9 mouse cellular contexts compared by ENCODE assay signal in the genomic region with DNA sequence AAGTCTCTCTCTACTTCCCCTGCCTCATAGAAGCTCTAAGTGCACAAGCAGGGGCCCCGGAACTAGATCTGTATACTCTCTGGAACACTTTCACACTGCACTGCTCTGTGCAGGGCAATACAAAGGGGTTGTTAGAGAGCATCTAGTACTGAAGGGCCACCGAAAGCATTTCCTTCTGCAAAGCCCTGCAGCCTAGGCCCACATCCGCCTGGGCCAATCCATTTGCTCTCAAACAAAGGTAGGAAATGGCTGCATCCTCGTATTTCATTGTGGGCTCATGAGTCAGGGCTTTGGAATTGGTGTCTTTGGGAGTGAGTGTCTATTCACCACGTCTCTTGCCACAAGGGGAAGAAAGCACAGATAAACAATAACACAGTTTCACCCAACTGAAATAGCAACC.
DNase-seq lines count a peak whose midpoint lies in the region; ATAC-seq lines count a peak whose summit lies in the region.
"Had no signal": no experiment of that assay in that cellular context is flagged by ENCODE, and none has a peak within 500 bp of the region (broad histone marks: within the 10 kb centered on the region; RNA-seq: fewer than 3 reads in every experiment).

No protein-coding gene starts in this region.

- no peaks in the 10 kb centered on the region for H3K27me3 ChIP-seq in midbrain, embryonic 13.5 days
- H3K27me3 ChIP-seq in midbrain, embryonic 11.5 days (ENCODE audit: control insufficient read depth, insufficient read depth, low read length) = no peaks in the 10 kb centered on the region
- H3K27me3 ChIP-seq in forebrain, embryonic 16.5 days (replicated peaks; ENCODE audit: control insufficient read depth, insufficient read depth, low read length) = no peaks in the 10 kb centered on the region
- no peaks in the 10 kb centered on the region for H3K27me3 ChIP-seq in kidney, embryonic 15.5 days
- H3K27me3 ChIP-seq: megakaryocyte, embryonic 14.5 days had no signal

- H3K9me3 ChIP-seq in midbrain, embryonic 13.5 days = no peaks in the 10 kb centered on the region
- no peaks in the 10 kb centered on the region for H3K9me3 ChIP-seq in midbrain, embryonic 11.5 days (ENCODE audit: control insufficient read depth, low read length)
- H3K9me3 ChIP-seq in forebrain, embryonic 16.5 days (ENCODE audit: control insufficient read depth, low read length) = no peaks in the 10 kb centered on the region
- no peaks in the 10 kb centered on the region for H3K9me3 ChIP-seq in kidney, embryonic 15.5 days (replicated peaks)

- no peak overlapping the region for H3K9ac ChIP-seq in midbrain, embryonic 13.5 days (replicated peaks)
- no peak overlapping the region for H3K9ac ChIP-seq in midbrain, embryonic 11.5 days (ENCODE audit: low read length)
- H3K9ac ChIP-seq in forebrain, embryonic 16.5 days (replicated peaks; ENCODE audit: low read depth, low read length) = no peak overlapping the region
- no peak overlapping the region for H3K9ac ChIP-seq in kidney, embryonic 15.5 days

- no peak overlapping the region for H3K27ac ChIP-seq in midbrain, embryonic 13.5 days
- H3K27ac ChIP-seq in midbrain, embryonic 11.5 days (ENCODE audit: low read depth, low read length) = no peak overlapping the region
- 0 out of 2 replicates have a peak overlapping the region, but pooled peaks have one; percentile 8 for H3K27ac ChIP-seq in forebrain, embryonic 16.5 days (ENCODE audit: low read length)
- peak overlapping the region; percentile 69 for H3K27ac ChIP-seq in kidney, embryonic 15.5 days

- WGBS in midbrain, embryonic 13.5 days = 47% methylated on average over 5 of the region's 5 CpGs
- 64% methylated on average over 5 of the region's 5 CpGs for WGBS in midbrain, embryonic 11.5 days
- WGBS in forebrain, embryonic 16.5 days = 30% methylated on average over 5 of the region's 5 CpGs
- 48% methylated on average over 5 of the region's 5 CpGs for WGBS in kidney, embryonic 15.5 days

- no peak overlapping the region for H3K4me3 ChIP-seq in midbrain, embryonic 13.5 days (replicated peaks)
- no peak overlapping the region for H3K4me3 ChIP-seq in midbrain, embryonic 11.5 days (ENCODE audit: low read depth, low read length)
- no peak overlapping the region for H3K4me3 ChIP-seq in forebrain, embryonic 16.5 days (replicated peaks; ENCODE audit: low read length)
- no peak overlapping the region for H3K4me3 ChIP-seq in kidney, embryonic 15.5 days (replicated peaks)
- H3K4me3 ChIP-seq: megakaryocyte, embryonic 14.5 days had no signal

- 0 out of 2 replicates have a peak, but pooled peaks have one; percentile 28 for ATAC-seq in midbrain, embryonic 13.5 days
- no peak for ATAC-seq in midbrain, embryonic 11.5 days (ENCODE audit: low FRiP score)
- no peak for ATAC-seq in forebrain, embryonic 16.5 days
- no peak for ATAC-seq in kidney, embryonic 15.5 days (replicated peaks; ENCODE audit: low FRiP score)

- peaks cover 40% of the 10 kb centered on the region for H3K4me1 ChIP-seq in midbrain, embryonic 13.5 days (replicated peaks)
- peaks cover 2% of the 10 kb centered on the region; the same call in 1 of the 2 replicates for H3K4me1 ChIP-seq in midbrain, embryonic 11.5 days (ENCODE audit: control insufficient read depth, insufficient read depth, low read length)
- peaks cover 63% of the 10 kb centered on the region for H3K4me1 ChIP-seq in forebrain, embryonic 16.5 days (replicated peaks; ENCODE audit: control insufficient read depth, insufficient read depth, low read length)
- H3K4me1 ChIP-seq in kidney, embryonic 15.5 days = peaks cover 39% of the 10 kb centered on the region
- H3K4me1 ChIP-seq: megakaryocyte, embryonic 14.5 days had no signal

- no peak overlapping the region for H3K4me2 ChIP-seq in midbrain, embryonic 13.5 days (replicated peaks)
- H3K4me2 ChIP-seq in midbrain, embryonic 11.5 days = no peak overlapping the region
- H3K4me2 ChIP-seq in forebrain, embryonic 16.5 days (ENCODE audit: low read length) = no peak overlapping the region
- H3K4me2 ChIP-seq in kidney, embryonic 15.5 days = no peak overlapping the region

- DNase-seq in midbrain, embryonic 11.5 days (ENCODE audit: low spot score, missing footprints) = no peak
- DNase-seq in mesoderm, embryonic 11.5 days (ENCODE audit: low read depth, low spot score) = peak; percentile 47
- DNase-seq in natural killer cell, adult 2 months (ENCODE audit: low spot score in 2 of 2) = no peak
- DNase-seq in frontal cortex, postnatal 25 days (ENCODE audit: low spot score in 2 of 2) = no peak
- DNase-seq in urinary bladder, postnatal 25 days (ENCODE audit: low spot score) = no peak

- no peaks in the 10 kb centered on the region for H3K36me3 ChIP-seq in midbrain, embryonic 13.5 days
- no peaks in the 10 kb centered on the region for H3K36me3 ChIP-seq in midbrain, embryonic 11.5 days (ENCODE audit: control insufficient read depth, insufficient read depth, low read length)
- H3K36me3 ChIP-seq in forebrain, embryonic 16.5 days (ENCODE audit: control insufficient read depth, insufficient read depth) = no peaks in the 10 kb centered on the region
- H3K36me3 ChIP-seq in kidney, embryonic 15.5 days = no peaks in the 10 kb centered on the region

Comparison
In these comparisons a context has a peak if more than half of its experiments do, and no peak if none do; other contexts are left out.
1. H3K27ac ChIP-seq: peak in forebrain, embryonic 16.5 days (single experiment) and kidney, embryonic 15.5 days (single experiment); none in midbrain, embryonic 13.5 days (single experiment) and midbrain, embryonic 11.5 days (single experiment).